Mouse (Mus musculus): ENCODE measurements around the gene Gsx2. TPM values are rescaled to one million over a fixed set of nuclear protein-coding genes. Genes with fewer than 3 reads are reported as not detected.

Gene Gsx2
- total RNA-seq, 1 experiment from 2014 or later, result not detected

Other genes with a start within 250 kb of the Gsx2 start
- 46.4 to 89.2 TPM (median 58.3 TPM) in 3 replicates for gene Chic2, start 30.8 kb upstream of the Gsx2 start, total RNA-seq (2017)
- gene Pdgfra, start 76.7 kb downstream of the Gsx2 start, total RNA-seq (2017), result not detected in 3 replicates

Data from monocyte, adult 5-6 weeks (primary cell).